Mouse (Mus musculus) cerebellum, adult 2 months (tissue): ENCODE results near the gene Gm17018.

Experiments used
- CTCF ChIP-seq: fragments of 200-500 bp; IDR thresholded peaks from 2 replicates; pipeline ENCODE4 v1.5.1; 2011; ENCODE audit warnings: low read depth, mild to moderate bottlenecking, control low read depth, low read length, moderate library complexity, borderline replicate concordance; ENCODE audit not compliant: insufficient read depth
- POLR2A ChIP-seq: fragments of 200-500 bp; IDR thresholded peaks from 2 replicates; pipeline ENCODE4 v1.6.1; 2011; ENCODE audit warnings: low read length, control low read depth, borderline replicate concordance; ENCODE audit not compliant: insufficient read depth

GRCm38 (mm10) chr19:45510680-45511079 lies 49.7 kb upstream of the Gm17018 start:
- no peak for TF ChIP-seq CTCF
- TF ChIP-seq POLR2A = no peak
